Mouse (Mus musculus): Measurements from ENCODE around the gene Wars.

Wars gene

GRCm38 (mm10) chr12:108820461-108820860, 73.5 kb downstream of the Wars start:
- no peak for DNase-seq

GRCm38 (mm10) chr12:108816569-108816968, 77.4 kb downstream of the Wars start:
- no peak for DNase-seq

GRCm38 (mm10) chr12:108814470-108814869, 79.5 kb downstream of the Wars start:
- DNase-seq, result no peak

GRCm38 (mm10) chr12:108812463-108812862, 81.5 kb downstream of the Wars start:
- no peak for DNase-seq

GRCm38 (mm10) chr12:108811133-108811532, 82.8 kb downstream of the Wars start:
- peak; percentile 49 for DNase-seq

GRCm38 (mm10) chr12:108810309-108810708, 83.7 kb downstream of the Wars start:
- DNase-seq, result no peak

All from thymus, postnatal 4 days (tissue).